Mouse (Mus musculus) kidney, embryonic 16.5 days (tissue): ENCODE measurements at regions not wholly inside any gene's neighbourhood (a gene's known extent, or its start where the extent isn't known, plus 50 kb on each side); places are given as distances from the start of the nearest gene placed in this dataset.

Experiments used
- ATAC-seq: fragments of 200-750 bp; cut with Nextera tagmentation; 2 replicates; pipeline ENCODE4 v1.8.0; 2017; ENCODE audit warnings: moderate TSS enrichment; ENCODE audit not compliant: low FRiP score, low TSS enrichment
- H3K27ac ChIP-seq: fragments of 300-500 bp; sonication (generic); 2 replicates; pipeline ENCODE4 v1.5.1; 2014; ENCODE audit warnings: low read length
- H3K27me3 ChIP-seq: fragments of 300-500 bp; sonication (generic); 2 replicates; pipeline ENCODE4 v1.6.1; 2014; ENCODE audit warnings: low read length, control low read depth, mixed read lengths; ENCODE audit not compliant: insufficient read depth
- H3K36me3 ChIP-seq: fragments of 300-500 bp; sonication (generic); 2 replicates; pipeline ENCODE4 v1.6.1; 2014; ENCODE audit warnings: low read length, control low read depth, mixed read lengths; ENCODE audit not compliant: insufficient read depth
- H3K4me1 ChIP-seq: fragments of 300-500 bp; sonication (generic); 2 replicates; pipeline ENCODE4 v1.6.1; 2014; ENCODE audit warnings: low read length, control low read depth, mixed read lengths; ENCODE audit not compliant: insufficient read depth
- H3K4me2 ChIP-seq: fragments of 300-500 bp; sonication (generic); replicated peaks from 2 replicates; pipeline ENCODE4 v1.6.1; 2014; ENCODE audit warnings: low read depth, low read length
- H3K4me3 ChIP-seq: fragments of 300-500 bp; sonication (generic); 2 replicates; pipeline ENCODE4 v1.5.1; 2014; ENCODE audit warnings: mild to moderate bottlenecking, low read length
- H3K9ac ChIP-seq: fragments of 300-500 bp; sonication (generic); replicated peaks from 2 replicates; pipeline ENCODE4 v1.6.1; 2014; ENCODE audit warnings: low read length
- H3K9me3 ChIP-seq: fragments of 300-500 bp; sonication (generic); 2 replicates; pipeline ENCODE4 v1.6.1; 2016; ENCODE audit warnings: low read length, control low read depth
- WGBS: fragments of 180-500 bp; shearing (Covaris S2); extraction: QIAGEN DNeasy Blood & Tissue Kit; methylation state at CpG from one replicate; pipeline ENCODE4 v1.1.7; 2014; 5-methylcytosine and 5-hydroxymethylcytosine counted together

DNA sequence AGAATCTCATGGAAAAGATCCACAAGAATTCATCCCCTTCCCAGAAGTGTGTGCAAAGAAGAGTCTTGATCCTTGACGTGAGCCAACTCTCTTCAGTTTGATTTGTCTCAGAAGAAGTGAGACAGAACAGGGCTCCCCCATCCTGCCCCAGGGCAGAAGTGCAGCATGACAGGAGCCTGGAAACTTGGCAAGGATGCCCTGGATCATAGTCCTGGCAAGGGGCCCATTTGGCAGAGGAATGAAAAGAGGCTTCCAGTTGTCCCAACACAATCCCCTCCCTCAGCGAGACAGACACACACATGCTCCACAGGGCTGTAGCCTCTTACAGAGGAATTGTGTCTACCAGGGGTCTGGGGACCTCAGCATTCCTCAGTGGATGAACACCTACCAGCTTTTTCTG lies 102.7 kb downstream of the Ptpn20 start:
- no peak for ATAC-seq
- peaks cover 15% of the 10 kb centered on the region; the same call in 1 of the 2 replicates for H3K4me1 ChIP-seq
- WGBS, result 51% methylated on average over 2 of the region's 2 CpGs
- no peak overlapping the region for H3K27ac ChIP-seq
- H3K36me3 ChIP-seq, result no peaks in the 10 kb centered on the region
- H3K9ac ChIP-seq, result no peak overlapping the region
- no peak overlapping the region for H3K4me2 ChIP-seq
- H3K9me3 ChIP-seq, result no peaks in the 10 kb centered on the region
- no peak overlapping the region for H3K4me3 ChIP-seq
- H3K27me3 ChIP-seq, result 0 out of 2 replicates have a peak, but pooled peaks cover 6% of the 10 kb centered on the region

DNA sequence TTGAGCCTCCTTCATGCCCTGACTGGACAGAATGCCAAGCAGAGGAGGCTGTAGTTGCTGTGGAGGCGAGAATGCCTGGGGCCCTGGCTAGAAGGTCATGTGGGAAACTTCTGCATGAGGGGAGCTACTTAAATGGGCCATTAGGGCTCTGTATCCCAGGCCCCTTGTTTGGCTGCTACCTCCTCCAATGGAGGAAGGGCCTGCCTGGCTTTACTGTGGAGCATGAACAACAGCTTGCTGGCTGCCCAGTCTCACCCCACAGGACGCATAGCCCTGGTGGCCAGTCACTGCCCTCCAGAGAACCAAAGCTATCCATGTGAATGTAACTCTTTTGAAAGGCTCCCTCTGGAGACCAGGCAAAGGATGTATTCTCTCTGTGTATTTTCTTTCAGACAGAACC lies 105.2 kb downstream of the Ptpn20 start:
- no peak overlapping the region for H3K4me3 ChIP-seq
- H3K4me2 ChIP-seq, result no peak overlapping the region
- 0 out of 2 replicates have a peak, but pooled peaks cover 6% of the 10 kb centered on the region for H3K27me3 ChIP-seq

DNA sequence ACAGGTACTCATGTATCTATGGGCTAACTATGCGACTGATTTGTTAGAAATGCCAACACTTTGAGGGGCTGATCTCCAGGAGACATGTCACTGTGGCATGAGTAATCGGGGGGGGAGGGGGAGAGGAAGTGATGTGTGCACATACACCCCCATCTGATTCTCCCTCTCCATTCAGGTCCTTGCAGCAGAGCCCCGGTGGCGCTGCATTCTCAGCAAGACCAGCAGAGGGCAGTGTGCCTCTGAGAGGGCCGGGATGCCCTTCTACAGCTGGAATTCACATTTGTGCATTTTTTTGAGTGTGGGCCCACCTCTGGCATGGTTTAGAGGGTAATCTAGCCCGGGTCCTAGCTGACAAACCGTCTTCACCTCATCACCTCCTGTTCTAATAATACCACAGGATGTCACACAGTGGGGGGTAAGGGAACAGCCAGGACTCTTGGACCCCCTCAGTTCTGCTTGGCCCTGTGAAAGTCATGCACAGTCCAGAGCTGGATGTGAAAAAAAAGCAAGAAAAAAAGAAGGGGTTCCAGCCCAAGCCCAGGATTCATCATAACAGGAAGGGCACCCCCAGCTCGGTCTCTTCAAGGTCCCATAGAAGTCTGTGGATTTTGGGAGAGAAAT lies 106.5 kb downstream of the Ptpn20 start:
- Histone ChIP-seq H3K27ac (no peak overlapping the region), H3K4me2 (no peak overlapping the region), H3K4me1 (peaks cover 10% of the 10 kb centered on the region; the same call in 1 of the 2 replicates), H3K9me3 (no peaks in the 10 kb centered on the region), H3K4me3 (no peak overlapping the region), H3K36me3 (no peaks in the 10 kb centered on the region), H3K9ac (no peak overlapping the region), H3K27me3 (0 out of 2 replicates have a peak, but pooled peaks cover 5% of the 10 kb centered on the region)
- ATAC-seq, result peak; percentile 66
- 16% methylated on average over 8 of the region's 8 CpGs for WGBS

More for the DNA sequence above, 105.2 kb downstream of the Ptpn20 start:
- no peaks in the 10 kb centered on the region for H3K9me3 ChIP-seq
- WGBS, result 83% methylated on average over 2 of the region's 2 CpGs
- ATAC-seq, result no peak
- no peaks in the 10 kb centered on the region for H3K36me3 ChIP-seq
- no peak overlapping the region for H3K27ac ChIP-seq
- H3K9ac ChIP-seq, result no peak overlapping the region
- peaks cover 6% of the 10 kb centered on the region; the same call in 1 of the 2 replicates for H3K4me1 ChIP-seq

DNA sequence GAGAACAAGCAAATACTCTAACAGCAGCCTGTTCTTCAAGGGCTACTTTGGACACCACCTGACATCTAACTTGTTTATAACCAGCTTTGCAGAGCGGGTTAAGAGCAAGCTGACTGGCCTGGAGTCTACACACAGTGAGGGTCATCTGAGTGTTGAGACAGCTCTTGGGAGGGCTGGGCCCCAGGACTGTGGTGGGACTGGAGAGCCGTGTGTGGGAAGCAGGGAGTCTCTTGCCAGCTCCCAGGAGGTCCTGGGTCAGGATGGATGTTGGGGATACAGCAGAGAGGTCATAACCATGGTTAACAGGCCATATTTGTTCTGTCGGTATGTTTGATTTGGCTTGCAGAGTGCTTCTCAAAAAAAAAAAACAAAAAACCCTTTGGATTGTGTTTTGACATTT lies 107.8 kb downstream of the Ptpn20 start:
- Histone ChIP-seq H3K27me3 (0 out of 2 replicates have a peak, but pooled peaks cover 3% of the 10 kb centered on the region), H3K4me3 (no peak overlapping the region), H3K9me3 (no peaks in the 10 kb centered on the region), H3K27ac (no peak overlapping the region), H3K4me2 (no peak overlapping the region), H3K9ac (no peak overlapping the region), H3K4me1 (peaks cover 10% of the 10 kb centered on the region; the same call in 1 of the 2 replicates), H3K36me3 (no peaks in the 10 kb centered on the region)
- WGBS, result 51% methylated on average over 3 of the region's 3 CpGs
- ATAC-seq, result 0 out of 2 replicates have a peak, but pooled peaks have one; percentile 52

DNA sequence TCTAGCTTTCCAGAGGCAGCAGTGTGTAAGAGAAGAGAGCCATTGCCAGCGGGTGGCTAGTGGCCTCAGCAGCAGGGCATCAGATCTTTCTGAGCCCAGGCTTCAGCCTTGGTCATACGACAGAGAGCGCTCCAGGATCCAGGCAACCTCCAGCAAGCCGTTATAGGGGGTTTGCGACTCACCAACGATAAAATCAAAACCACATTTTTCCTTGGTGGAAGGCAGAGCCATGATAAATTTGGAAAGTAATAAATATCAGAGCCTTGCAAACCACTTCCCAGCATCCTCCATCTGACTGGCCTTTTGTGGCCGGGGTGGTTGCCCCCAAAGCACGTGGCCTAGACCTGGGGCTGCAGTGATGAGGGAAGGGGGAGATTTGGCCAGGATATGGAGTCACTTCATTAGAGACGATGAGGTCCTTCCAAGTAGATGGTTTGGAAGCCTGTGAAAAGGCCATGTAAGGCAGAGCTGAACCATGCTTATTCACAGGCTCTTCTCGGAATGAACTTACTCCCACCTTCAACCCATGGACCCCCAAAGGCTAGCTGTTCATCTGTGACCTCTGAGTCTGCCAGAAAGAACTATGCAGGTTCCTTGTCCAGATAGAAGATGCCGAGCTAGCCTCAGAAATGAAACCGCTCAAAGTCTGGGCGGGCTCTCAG lies 110.9 kb downstream of the Ptpn20 start:
- Histone ChIP-seq H3K9ac (no peak overlapping the region), H3K9me3 (no peaks in the 10 kb centered on the region; the same call in 1 of the 2 replicates), H3K4me2 (no peak overlapping the region), H3K27me3 (no peaks in the 10 kb centered on the region), H3K36me3 (no peaks in the 10 kb centered on the region), H3K27ac (no peak overlapping the region), H3K4me3 (no peak overlapping the region), H3K4me1 (peaks cover 10% of the 10 kb centered on the region; the same call in 1 of the 2 replicates)
- 49% methylated on average over 13 of the region's 13 CpGs for WGBS
- ATAC-seq, result no peak

DNA sequence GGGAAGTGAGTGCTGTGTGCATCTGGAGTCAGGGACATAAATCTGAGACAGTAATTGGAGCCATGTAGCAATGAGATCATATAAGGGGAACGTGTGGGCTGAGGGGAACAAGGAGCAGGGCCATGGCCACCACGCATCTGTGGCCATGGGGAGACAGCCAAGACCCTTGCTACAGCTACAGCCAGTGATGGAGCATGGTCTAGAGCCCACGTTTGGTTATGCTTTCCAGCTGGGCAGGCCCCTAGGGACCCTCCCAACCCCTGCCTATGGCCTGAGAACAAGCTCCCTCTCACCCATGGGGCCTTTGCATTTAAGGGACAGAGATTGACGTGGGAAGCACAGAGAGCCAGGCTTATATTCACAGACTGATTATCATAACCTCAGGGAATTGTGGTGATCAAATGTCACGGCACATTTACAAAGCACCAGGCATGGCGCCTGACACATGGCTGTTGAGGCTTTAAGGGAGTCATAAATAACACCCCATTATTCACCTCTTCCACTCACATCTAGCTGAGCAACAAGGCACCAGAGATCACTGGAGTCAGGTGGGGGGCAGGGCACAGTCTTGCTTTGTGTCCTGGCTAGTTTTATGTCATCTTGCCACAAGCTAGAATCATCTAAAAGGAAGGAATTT lies 118.8 kb downstream of the Ptpn20 start:
- Histone ChIP-seq H3K27ac (peak overlapping the region; percentile 48; the same call in 1 of the 2 replicates), H3K27me3 (no peaks in the 10 kb centered on the region), H3K4me2 (no peak overlapping the region), H3K36me3 (no peaks in the 10 kb centered on the region), H3K4me1 (peaks cover 6% of the 10 kb centered on the region; the same call in 1 of the 2 replicates), H3K9me3 (no peaks in the 10 kb centered on the region; the same call in 1 of the 2 replicates), H3K4me3 (no peak overlapping the region), H3K9ac (no peak overlapping the region)
- peak; percentile 85 for ATAC-seq
- WGBS, result 21% methylated on average over 6 of the region's 6 CpGs

DNA sequence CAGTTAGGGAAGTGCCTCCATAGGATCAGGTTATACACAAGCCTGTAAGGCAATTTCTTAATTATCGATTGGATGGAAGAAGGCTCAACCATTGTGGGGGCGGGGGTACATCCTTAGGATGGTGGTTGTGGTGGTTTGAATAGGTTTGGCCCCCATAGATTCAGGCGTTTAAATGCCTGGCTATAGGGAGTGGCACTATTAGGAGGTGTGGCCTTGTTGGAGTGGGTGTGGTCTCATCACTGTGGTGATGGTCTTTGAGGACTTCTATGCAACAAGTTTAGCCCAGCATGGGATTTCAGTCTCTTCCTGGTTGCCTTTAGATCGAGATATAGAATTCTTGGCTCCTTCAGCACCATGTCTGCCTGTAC lies 119.3 kb downstream of the Ptpn20 start:
- 88% methylated on average over 4 of the region's 4 CpGs for WGBS
- H3K9me3 ChIP-seq, result no peaks in the 10 kb centered on the region; the same call in 1 of the 2 replicates
- no peak overlapping the region for H3K4me2 ChIP-seq
- no peak overlapping the region for H3K9ac ChIP-seq
- H3K4me3 ChIP-seq, result no peak overlapping the region
- H3K27ac ChIP-seq, result no peak overlapping the region
- H3K4me1 ChIP-seq, result peaks cover 6% of the 10 kb centered on the region; the same call in 1 of the 2 replicates
- ATAC-seq, result no peak
- H3K36me3 ChIP-seq, result no peaks in the 10 kb centered on the region
- H3K27me3 ChIP-seq, result no peaks in the 10 kb centered on the region

DNA sequence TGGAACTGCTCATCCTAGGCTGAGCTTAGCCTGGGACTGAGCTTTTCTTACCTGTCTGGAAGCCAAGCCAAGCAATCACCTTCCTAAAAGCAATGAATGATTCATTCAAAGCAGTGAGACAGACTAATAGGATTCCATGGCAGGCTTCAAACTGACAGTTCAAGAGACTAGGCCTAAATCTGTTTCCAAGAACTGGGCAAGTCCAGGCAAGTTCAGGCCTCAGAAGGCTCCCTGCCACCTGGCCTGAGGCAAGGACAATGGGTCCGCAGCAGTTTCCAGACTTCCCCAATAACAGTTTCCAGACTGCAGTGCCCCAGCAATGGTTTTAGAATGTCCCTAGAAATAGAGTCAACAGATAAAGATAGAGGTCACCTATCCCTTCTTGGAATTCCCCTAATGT lies 123.5 kb downstream of the Ptpn20 start:
- Histone ChIP-seq H3K27me3 (no peaks in the 10 kb centered on the region), H3K9me3 (no peaks in the 10 kb centered on the region; the same call in 1 of the 2 replicates), H3K4me2 (no peak overlapping the region), H3K27ac (no peak overlapping the region), H3K4me1 (peaks cover 3% of the 10 kb centered on the region; the same call in 1 of the 2 replicates), H3K9ac (no peak overlapping the region), H3K4me3 (no peak overlapping the region), H3K36me3 (no peaks in the 10 kb centered on the region)
- no peak for ATAC-seq
- 92% methylated on average over 1 of the region's 1 CpGs for WGBS

DNA sequence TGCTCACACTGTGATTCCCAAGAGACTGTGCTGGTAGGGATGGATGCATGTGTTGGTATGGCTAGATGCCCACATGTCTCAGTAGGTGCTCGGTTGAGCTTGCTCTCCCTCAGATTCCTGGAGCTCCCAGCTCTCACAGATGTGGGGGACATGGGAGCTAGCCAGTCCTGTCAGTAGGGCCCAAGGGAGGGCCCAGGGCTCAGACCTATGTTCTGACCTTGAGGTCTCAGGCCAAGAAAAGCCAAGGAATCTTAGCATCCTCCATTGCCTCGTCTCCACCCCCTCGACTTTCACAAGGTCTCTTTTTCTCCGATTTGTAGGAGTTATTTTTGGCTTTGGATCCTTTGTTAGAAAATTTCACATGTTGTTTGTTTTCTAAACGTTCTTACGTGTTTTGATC lies 130.6 kb downstream of the Ptpn20 start:
- Histone ChIP-seq H3K4me3 (no peak overlapping the region), H3K9ac (no peak overlapping the region), H3K27ac (no peak overlapping the region), H3K4me2 (no peak overlapping the region), H3K27me3 (no peaks in the 10 kb centered on the region), H3K9me3 (no peaks in the 10 kb centered on the region), H3K36me3 (no peaks in the 10 kb centered on the region), H3K4me1 (no peaks in the 10 kb centered on the region)
- ATAC-seq, result no peak
- 61% methylated on average over 6 of the region's 6 CpGs for WGBS
